Mouse (Mus musculus): ENCODE results near the gene Nup107. TPM values are rescaled to one million over a fixed set of nuclear protein-coding genes. Genes with fewer than 3 reads are reported as not detected.

Gene Nup107
- total RNA-seq (2021) (10 to 100 TPM; 14.0 to 14.7 TPM), polyA plus RNA-seq (2012; rRNA removed) (1.8 and 1.9 TPM in 2 replicates)
- long read RNA-seq, transcript Nup107-201 (28 exons, 3,114 nt): major isoform, 17 of 20 reads
- long read RNA-seq, partial matches to known transcripts: 3 of 20 reads
- long read RNA-seq, other reads (novel, unspliced or antisense): 0 of 20 reads

- DNase-seq: peak; percentile 100
Observed at GRCm38 (mm10) chr10:117792141-117793091, at the start of gene Nup107. Gene Nup107 (minus strand): TSS chr10:117792705.

- no peak for DNase-seq
Observed at GRCm38 (mm10) chr10:117841765-117842164, 49.3 kb upstream of the Nup107 start.

DNA sequence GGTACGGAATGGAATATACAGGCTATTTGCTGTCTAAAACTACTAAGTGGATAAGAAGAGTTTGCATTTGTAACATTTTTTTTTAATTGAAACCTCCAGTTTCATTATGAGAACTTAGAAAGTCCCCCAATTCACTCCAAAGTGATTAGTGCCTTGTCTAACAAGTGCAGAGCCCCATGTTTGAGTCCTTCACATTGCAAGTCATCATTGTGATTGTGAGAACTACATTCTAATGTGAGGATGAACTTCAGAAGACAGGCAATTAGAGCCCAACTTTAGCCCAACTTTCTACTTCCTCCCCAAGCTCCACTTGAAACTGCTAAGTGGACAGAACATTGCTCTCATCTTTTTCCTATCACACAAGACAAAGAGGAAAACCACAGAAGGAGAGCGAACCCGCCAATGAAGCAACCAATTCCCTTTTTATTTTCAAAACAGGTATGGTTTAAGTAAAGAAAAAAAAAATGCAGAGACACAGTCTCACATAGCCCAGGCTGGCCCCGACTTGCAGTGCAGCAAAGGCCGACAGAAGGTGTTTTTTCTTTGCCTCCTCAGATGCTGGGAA, 48.0 kb upstream of the Nup107 start:
- no peak for DNase-seq

DNA sequence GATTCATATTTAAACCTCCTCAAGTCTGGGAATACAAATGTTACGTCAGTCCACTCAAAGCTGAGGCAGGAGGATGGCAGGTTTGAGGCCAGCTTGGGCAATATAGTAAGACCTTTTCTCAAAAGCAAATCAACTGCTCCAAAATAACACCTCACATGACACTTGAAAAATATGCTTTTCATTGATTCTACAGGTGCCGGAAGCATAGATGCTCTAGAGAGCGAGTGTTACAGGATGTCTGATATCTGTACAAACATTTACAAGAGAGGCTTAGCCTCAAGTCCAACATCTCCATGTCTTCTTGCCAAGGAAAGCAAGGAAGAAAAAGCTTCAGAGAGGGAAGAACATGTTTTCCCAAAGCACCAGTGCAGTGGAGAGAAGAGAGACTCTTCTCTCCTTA, 47.2 kb upstream of the Nup107 start:
- DNase-seq: no peak

GRCm38 (mm10) chr10:117838924-117839323, 46.4 kb upstream of the Nup107 start:
- DNase-seq: no peak

GRCm38 (mm10) chr10:117836354-117836753, 43.8 kb upstream of the Nup107 start:
- no peak for DNase-seq

DNA sequence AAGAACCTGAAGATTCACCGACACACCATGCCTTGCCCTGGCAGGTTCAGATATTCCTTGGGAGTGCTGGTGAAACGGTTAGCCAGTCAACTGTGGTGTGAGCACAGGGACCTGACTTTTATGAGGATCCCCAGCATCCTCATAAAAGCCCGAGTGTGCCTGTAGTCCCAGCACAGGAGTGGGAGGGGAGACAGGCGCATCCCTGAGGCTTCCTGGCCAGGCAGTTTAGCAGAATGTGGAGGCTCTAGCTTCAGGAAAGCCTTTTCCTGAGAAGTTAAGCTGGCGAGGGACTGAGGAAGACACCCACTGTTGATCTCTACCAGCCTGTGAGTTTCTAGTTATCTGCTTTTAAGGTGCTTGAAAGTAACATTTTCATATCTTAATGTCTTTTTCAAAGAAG, 42.9 kb upstream of the Nup107 start:
- DNase-seq: no peak

DNA sequence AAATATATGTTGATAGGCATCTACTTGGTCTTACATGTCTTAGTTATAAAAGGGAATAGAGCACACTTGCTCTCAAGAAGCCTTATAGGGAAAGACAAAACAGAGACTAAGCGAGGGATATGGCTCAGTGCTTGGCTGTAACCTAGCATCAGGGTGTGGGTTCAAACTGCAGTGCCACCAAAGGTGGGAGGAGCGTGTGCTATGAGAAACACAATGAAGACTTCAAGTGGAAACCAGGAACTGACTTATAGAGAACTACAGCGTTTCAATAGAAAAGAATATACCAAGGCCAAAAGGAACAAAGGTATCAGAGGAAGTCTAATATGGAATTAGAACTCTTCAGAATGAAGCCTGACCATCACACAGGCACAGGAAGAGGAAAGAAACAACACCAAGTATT, 38.3 kb upstream of the Nup107 start:
- DNase-seq: no peak

DNA sequence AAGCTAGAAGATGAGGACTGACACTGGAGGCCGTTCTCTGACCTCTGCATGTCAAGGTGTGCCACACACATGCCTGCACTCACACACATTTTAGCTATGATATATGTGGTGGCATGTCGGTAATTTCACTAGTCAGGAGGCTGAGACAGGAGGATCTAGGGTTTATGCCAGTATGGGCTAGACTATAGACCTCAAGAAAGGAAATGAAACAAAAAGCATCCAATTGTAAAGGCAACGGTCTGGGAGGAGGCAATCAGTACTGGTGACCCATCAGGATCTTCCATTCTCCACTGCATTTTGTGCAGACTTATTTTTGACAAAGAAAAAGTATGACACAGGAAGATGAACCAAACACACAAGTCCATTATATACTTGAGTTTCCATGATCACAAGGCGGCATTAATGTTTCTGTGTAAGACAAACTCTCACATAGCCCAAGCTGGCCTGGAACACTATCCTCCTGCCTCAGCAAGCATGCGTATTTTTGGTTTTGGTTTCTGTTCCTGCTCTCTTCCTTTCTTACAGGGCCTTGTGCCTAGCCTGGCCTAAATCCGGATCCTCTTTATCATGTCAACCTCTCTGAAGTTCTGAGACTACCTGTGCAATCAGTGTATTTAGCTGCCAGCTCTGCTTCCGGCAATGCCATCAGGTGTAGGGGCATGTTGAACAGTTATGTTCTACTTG, 37.1 kb upstream of the Nup107 start:
- DNase-seq: no peak

DNA sequence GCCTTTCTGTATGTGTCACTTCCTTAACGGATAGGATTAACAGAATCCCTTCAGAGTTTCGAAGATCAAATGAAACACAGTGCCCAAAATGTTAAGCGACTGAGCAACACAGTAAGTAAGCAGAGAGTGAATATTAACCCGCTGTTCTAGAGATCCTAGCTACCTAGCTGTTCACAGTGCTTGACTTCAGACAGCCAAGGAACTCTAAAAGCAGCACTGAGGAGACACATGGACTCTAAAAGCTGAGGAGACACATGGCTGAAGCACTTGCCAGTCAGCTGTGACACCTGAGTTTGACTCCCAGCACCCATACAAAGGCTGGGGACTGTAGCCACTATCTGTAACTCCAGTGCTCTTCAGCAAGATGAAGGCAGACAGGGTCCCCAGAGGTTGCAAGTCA, 36.5 kb upstream of the Nup107 start:
- no peak for DNase-seq

DNA sequence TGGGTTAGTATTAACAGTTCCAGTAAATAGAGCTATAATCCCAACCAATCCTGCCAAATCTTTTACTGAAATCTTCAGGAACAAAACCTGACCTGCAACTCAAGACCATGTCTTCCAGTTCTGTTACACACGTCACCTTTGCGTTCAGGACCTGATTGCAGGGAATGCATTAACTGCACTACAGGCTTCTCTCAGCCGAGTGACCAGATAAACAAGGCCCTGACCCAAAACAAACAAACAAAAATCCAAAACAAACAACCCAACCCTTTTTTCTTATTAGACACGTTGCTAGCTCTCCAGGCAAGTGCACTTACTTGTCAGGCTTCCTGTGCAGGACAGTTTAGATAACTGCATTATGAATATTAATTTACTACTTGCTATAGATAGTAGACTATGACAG, 36.0 kb upstream of the Nup107 start:
- no peak for DNase-seq

- DNase-seq: no peak
Observed at GRCm38 (mm10) chr10:117824647-117825046, 32.1 kb upstream of the Nup107 start.

GRCm38 (mm10) chr10:117824139-117824538, 31.6 kb upstream of the Nup107 start:
- no peak for DNase-seq

- DNase-seq: peak; percentile 33
Observed at GRCm38 (mm10) chr10:117823321-117823720, 30.8 kb upstream of the Nup107 start.

- DNase-seq: no peak
Observed at GRCm38 (mm10) chr10:117818600-117818999, 26.1 kb upstream of the Nup107 start.

GRCm38 (mm10) chr10:117816721-117817120, 24.2 kb upstream of the Nup107 start:
- DNase-seq: no peak

- no peak for DNase-seq
Observed at GRCm38 (mm10) chr10:117812501-117812900, 20.0 kb upstream of the Nup107 start.

DNA sequence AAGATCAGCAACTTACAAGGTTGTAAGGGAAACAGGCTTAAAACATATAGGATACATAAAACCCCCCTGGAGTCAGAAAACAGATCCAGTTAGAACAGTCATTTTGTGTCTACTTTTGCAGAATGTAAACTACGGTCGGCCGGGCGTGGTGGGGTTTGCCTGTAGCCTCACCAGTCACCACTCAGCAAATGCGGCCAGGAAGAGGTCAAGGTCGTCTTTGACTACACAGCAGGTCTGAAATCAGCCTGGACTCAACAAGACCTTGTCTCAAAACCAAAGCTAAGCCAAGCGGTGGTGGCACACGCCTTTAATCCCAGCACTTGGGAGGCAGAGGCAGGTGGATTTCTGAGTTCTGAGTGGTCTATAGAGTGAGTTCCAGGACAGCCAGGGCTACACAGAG, 19.1 kb upstream of the Nup107 start:
- DNase-seq: peak; percentile 35

- DNase-seq: no peak
Observed at GRCm38 (mm10) chr10:117810506-117810905, 18.0 kb upstream of the Nup107 start.

- DNase-seq: no peak
Observed at GRCm38 (mm10) chr10:117808068-117808467, 15.6 kb upstream of the Nup107 start.

- no peak for DNase-seq
Observed at GRCm38 (mm10) chr10:117805919-117806318, 13.4 kb upstream of the Nup107 start.

Measured in adrenal gland, adult 2 months (tissue).